Mouse (Mus musculus) hematopoietic stem cell, adult 5-6 weeks (primary cell): Measurements from ENCODE around the gene Vkorc1l1. TPM values are rescaled to one million over a fixed set of nuclear protein-coding genes. Genes with fewer than 3 reads are reported as not detected.

Experiments
- ATAC-seq, 2 experiments: fragments of 125-278 bp in 1 of 2; replicated peaks in 1 of 2; 2 replicates each; pipeline ENCODE4 v1.8.0; 2016 to 2017; ENCODE audit warnings: inconsistent platforms in 2 of 2, mild to moderate bottlenecking in 2 of 2, moderate number of reproducible peaks in 2 of 2, low read depth in 1 of 2, moderate TSS enrichment in 1 of 2; ENCODE audit not compliant: low FRiP score in 2 of 2, poor library complexity in 2 of 2, severe bottlenecking in 2 of 2, insufficient read depth in 1 of 2, low TSS enrichment in 1 of 2
- total RNA-seq: library from RNA; stranded (forward); fragments of 172-1452, 232-1000 nt; gene quantifications from 2 replicates; pipeline ENCODE4 v1.2.3, GENCODE M21; 2017

Gene Vkorc1l1
- total RNA-seq, 1 experiment from 2014 or later, result 29.8 TPM

DNA sequence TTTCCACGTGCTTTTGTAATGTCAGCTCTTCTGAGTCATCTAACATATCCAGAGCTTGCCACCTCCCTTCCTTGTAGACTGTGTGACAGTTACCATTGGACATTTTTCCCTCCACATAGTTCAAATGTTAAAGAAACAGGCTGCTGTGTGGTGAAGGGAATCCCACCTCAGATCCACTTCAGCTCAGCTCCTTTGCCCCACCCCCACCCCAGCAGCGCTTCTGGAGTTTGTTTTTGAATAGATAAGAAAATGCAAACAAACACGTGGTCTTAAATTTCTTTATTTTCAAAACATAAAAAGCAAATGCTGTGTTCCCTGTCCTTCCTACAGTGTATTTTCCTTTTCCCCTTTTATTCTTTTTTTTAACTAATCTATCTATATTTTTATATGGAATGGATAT is 38.4 kb downstream of the Vkorc1l1 start:
- ATAC-seq, result no peak

DNA sequence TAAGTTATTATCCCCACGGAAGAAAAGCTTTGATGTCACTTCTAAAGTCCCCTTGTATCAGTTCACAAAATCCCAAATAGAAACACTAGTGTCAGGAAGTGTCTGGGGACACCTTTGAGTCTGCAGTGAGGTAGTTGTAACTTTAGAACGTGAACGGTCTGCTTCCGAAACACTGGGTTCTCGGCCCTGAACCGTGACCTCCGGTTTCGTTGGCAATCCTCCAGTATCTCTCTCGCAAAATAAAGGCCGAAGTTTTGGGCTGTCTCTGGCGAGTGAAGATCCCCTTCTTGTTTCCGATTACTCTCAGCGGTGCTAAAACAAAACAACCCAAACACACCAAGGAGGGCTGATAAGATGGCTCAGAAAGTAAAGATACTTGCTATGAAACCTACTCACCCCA is 47.6 kb downstream of the Vkorc1l1 start:
- no peak for ATAC-seq

DNA sequence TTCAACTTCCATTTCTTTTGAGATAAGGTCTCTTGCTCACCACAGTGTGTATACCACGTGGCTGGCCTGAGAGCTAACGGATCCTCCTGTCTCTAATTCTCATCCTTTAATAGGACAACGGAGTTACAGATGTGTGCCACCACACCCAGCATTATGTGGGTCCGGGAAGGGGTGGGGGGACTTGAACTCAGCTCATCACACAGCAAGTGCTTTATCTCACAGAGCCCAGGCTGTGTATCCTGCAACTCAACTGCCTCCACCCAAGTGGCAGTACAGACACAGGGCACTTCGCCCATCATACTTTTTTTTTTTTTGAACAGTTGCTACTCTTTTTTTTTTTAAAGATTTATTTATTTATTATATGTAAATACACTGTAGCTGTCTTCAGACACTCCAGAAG is 50.1 kb downstream of the Vkorc1l1 start:
- no peak for ATAC-seq

DNA sequence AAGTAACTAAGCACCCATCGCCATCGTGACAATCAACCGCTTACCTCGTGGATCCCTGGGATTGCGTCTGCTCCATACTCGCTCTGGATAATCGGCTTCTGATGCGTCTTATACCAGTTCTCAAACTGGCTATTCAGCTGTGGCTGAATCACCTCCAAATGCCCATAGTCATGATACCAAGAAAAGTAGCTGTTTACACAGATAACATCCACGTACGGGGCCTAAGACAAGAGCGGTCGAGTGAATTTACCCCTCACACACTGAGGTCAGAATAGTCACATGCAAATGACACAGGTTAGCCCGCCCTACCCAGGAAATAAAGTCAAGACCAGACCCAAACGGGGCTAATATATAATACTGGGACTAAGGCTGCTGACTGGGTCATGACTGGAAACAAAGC is 51.6 kb downstream of the Vkorc1l1 start:
- no peak for ATAC-seq

DNA sequence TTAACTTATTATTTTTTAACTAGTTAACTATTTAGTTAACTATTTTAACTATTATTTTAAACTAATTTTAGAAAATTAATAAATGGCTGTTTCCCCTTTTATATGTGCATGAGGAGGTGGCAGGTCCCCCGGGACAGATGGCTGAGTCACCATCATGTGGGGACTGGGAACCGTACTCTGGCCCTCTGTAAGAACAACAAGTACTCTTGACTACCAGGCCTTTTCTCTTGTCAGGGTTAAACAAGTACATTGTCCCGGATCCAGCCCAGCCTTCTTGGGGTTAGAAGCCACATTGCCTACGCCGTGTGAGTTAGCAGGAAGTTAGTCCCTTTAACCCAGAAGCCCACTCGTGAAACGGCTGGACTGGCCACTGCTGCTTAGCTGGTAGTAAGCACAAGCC is 53.2 kb downstream of the Vkorc1l1 start:
- no peak for ATAC-seq

DNA sequence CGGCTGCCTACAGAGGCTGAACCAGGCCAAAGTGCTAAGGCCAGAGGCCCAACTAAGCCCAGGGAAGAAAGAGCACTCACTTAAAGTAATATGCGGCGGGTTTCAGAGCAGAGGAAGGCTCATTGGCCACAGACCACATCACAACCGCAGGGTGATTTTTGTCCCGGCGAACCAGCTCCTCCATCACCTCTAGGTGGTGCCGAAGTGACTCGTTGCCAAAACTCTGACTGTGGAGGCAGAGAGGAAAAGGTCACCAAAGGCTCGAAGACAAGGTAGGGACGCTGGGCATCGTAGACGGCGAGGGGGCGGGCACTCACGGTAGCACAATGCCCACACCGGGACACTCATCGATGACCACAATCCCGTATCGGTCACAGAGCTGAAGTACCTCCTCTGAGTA is 55.9 kb downstream of the Vkorc1l1 start:
- no peak for ATAC-seq

DNA sequence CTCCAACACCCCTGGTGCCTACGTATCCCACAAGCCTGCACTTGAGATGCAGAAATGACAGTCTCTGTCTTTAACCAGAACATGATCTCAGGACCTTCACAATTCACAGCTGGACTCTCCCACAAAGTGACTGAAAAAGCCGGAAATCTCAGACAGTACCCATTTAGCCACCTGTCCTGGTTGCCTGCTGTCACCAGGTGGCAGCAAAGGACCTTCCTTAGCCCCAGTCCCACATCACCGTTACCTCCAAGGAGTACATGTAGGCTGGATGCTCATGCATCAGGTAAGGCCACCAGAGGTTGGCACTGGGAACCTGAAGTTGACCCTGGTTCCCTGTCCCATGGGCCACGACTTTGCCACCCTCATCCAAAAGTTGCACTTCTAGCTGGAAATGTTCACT is 57.3 kb downstream of the Vkorc1l1 start:
- ATAC-seq, result peak; percentile 22 to 42; a peak in 3 of 4 replicates

DNA sequence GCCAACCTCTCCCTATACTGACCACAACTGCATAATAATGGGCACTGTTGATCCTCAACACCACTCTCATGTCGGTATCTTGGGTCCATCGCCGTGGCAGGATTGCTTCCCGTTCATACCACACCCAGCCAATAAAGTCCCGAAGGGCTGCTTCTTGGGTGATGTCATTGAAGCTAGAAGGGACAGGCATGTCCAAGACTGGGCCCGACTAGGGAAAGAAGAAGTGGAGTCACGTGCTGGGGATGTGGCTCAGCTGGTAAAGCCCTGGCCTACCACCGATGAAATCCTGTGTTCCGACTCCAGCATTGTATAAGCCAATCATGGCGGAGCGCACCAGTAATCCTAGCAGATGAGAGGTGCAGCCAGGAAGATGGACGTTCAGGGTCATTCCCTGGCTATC is 59.0 kb downstream of the Vkorc1l1 start:
- no peak; a peak in 1 of 4 replicates for ATAC-seq

DNA sequence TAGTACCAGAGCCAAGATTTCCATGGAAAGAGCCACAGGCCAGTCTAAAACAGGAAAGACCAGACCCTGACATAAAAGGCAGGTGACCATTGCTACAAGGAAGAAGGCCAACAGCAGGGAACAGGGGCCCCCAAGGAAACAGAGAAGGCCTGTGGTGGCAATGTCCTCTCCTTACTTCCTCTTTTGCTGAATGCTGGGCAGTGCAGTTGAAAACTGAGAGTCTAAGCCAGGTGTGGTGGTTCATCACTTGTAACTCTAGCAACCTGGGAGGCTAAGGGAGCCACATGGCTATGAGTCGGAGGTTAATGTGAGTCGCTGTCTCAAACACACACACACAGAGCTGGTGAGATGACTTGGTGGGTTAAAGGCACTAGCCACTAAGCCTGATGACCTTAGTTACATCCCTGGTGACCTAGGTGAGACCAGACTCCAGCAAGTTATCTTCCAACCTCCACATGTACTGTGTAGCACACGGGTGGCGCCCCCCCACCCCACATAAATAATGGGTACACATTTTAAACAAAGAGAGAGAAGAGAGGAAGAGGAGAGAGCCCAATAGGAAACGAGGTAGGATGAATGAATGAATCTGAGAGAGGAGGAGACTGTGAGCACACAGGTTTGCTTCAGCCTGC is 59.7 kb downstream of the Vkorc1l1 start:
- ATAC-seq, result peak; percentile 18 to 47; a peak in 3 of 4 replicates

DNA sequence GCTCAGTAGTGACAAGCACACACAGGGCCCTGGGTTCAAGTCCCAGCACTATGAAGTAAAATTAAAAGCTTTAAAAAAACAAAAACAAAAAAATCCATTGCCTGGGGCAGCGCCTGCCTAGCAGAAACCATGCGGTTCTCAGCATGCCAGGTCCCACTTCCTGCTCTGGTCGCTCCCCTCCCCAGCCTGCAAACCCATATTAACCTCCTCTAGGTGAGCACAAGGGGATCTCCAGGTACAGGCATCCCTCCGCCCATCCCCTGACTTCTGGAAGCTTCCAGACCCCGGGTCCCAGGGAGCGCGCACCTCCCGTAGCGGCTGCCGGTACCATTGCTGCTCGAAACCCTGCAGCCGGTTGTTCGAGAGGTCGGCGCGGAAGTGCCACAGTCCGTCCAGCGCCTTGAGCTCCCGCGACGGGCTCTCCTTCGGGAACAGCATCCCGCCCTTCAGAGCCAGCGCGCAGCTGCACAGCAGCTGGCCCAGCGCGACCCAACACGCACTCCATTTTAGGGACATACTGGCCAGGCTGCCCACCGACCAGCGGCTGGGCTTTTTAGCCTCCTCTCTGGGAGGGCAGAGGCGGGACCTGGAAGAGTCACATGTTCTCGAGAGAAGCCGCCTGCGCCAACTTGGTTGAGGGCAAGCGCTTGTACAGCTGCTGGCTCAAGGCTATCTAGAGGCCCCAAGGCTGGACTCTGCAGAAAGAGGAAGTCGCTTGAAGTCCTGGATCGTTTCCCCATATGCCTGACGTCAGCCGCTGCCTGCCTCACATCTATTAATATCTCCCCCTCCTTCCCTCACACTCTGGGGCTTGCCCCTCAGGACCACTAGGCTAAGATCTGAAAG is 60.8 kb downstream of the Vkorc1l1 start, which contains the start of gene Gusb:
Gene Gusb (minus strand): TSS at position 749 of the 846 bp plus-strand sequence.
- peak; percentile 82 to 90 for ATAC-seq

DNA sequence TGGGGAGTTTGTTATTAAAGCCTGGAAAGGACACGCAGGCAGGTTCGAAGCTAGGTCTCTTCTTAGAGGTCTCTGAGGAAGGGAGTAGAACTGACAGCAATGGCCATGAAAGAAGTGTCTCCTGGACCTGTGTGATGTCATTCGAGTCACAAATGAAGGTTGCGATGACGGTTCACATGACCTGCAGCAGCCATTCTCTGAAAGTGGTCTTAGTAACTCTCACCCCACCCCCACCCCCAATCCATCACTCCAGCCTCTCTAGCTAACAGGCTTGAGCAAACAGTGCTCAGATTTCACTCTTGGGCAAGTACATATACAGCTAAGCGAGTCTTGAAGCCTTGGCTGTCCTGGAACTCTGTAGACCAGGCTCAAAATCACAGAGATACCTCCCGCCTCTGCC is 61.5 kb downstream of the Vkorc1l1 start:
- ATAC-seq, result no peak

DNA sequence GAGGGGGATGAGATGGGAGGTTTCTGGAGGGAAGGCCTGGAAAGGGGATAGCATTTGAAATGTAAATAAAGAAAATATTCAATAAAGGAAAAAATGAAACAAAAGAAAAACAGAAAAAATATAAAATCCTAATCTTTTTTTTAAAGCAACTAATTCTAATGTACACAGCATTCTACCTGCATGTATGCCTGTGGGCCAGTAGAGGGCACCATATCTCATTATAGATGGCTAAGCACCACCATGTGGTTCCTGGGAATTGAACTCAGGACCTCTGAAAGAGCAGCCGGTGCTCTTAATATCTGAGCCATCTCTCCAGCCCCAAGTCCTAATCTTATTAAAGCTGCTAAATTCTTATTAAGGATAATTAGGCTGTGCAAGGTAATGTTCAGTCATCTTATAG is 65.6 kb downstream of the Vkorc1l1 start:
- no peak for ATAC-seq

DNA sequence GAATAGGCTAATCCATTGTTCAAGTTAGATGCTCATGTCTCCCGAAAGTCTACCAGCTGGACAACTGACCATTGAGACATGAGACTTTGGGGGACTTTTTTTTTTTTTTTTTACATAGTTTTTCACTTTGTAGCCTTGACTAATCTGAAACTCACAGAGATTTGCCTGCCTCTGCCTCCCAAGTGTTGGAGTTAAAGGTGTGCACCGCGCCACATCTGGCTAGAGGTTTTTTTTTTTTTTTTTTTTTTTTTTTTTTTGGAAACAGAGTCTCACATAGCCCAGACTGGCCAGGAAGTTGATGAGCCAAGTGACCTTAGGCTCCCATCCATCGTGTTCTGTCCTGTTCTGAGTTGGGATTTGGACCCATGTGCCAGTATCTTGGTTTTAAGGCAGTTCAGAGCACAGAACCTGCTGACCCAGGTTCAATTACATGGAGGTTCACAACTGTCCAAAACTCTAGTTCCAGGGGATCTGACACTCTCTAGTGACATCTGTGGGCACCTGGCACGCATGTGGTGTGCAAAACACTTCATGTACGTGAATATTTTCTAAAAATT is 66.3 kb downstream of the Vkorc1l1 start:
- no peak for ATAC-seq

DNA sequence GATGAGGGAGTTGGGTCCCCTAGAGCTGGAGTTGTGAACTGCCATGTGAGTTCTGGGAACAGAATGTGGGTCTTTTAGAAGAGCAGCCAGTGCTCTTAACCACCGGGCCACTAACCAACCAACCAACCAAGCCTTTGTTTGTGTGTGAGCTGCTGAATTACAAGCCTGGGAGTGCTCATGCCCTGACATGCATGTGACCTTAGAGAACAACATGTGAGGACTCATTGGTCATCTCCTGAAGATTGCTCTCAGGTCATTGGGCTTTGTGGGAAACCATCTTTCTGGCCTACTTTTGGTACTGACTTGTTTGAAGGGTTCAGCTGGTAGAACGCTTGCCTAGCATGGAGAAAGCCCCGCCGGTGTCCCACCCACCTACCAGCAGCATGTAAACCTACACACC is 68.0 kb downstream of the Vkorc1l1 start:
- no peak for ATAC-seq

DNA sequence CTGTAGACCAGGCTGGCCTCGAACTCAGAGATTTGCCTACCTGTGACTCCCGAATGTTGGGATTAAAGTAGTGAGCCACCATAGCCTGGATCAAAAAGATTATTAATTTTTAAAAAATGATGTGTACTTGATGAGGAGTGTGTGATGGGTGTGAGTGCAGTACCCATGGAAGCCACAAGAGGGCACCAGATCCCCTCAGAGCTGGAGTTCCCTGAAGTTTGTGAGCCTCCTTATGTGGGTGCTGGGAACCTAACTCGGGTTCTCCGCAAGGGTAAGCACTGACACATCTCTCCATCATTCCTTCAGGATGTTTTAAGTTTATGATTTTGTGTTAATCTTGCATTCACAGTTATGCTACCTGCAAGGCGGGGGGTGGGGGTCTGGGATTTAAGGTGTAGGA is 69.2 kb downstream of the Vkorc1l1 start:
- no peak for ATAC-seq

DNA sequence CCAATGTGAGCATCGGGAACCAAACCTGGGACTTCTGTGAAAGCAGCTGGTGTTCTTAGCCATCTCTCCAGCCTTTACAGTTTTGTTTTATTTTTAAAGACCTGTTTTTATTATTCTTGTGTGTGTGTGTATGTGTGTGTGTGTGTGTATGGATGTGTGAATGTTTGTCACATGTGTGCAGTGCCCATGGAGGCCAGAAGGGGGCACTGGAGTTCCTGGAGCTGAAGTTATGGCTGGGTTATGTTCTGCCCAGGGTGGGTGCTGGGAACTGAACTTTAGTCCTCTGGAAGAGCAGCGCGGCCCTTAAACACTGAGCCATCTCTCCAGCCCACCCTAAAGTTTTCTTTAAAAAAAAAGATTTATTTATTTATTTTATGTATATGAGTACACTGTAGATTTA is 73.3 kb downstream of the Vkorc1l1 start:
- ATAC-seq, result no peak

DNA sequence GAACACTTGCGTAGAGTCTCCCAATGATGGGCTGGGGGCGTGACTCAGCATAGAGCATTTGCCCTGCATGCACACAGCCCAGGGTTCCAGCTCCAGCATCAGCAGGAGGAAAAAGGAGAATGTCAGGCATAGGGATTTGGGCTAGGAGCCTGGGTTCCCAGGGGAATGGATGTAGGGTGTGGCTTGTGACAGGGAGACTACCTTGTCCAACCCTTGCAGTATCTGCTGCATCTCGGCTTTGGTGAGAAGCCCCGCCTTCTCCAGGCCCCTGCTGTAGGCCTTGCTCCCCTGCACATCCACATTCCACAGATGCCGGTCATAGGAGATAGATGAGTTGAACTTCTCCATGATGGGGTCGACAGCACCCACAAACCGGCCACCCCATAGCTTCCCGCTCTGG is 77.7 kb downstream of the Vkorc1l1 start:
- ATAC-seq, result no peak

DNA sequence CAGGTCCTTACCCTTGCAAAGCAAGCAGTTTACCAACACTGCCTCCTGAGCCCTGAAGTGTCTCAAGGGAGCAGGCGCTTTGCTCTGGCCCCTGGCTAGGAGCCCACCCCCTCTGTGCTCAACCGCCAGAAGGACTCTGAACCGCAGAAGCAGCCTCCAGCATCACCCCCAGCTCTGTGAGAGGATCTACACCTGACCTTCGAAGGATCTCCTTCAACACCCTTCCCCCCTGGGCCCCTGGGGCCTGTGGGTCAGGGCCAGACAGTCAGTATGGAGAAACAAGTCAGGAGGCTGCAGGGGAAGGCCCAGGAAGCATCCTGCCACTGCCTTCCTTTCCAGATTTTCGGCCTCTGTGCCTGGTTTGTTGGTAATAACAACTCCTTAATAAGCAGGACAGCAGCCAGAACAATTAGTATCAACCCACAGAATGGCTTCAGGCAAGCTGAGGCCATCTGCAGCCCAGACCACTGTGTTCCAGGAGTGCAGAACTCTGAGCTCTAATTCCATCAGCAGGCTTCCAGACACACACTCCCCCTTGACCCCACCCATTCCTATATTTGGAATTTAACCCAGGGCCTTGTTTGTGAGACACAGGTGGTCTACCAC is 79.7 kb downstream of the Vkorc1l1 start:
- ATAC-seq, result no peak
